Mouse (Mus musculus): Measurements from ENCODE around the gene Gtpbp1.

The Gtpbp1 gene

GRCm38 (mm10) chr15:79685141-79685641 lies 5.5 kb upstream of the Gtpbp1 start:
- DNase-seq (ENCODE audit: low read depth, low spot score): peak; percentile 63

- DNase-seq (ENCODE audit: low read depth, low spot score): peak; percentile 44
These were observed 4.4 kb upstream of the Gtpbp1 start for GRCm38 (mm10) chr15:79686046-79686869.

GRCm38 (mm10) chr15:79687175-79687574 lies 3.5 kb upstream of the Gtpbp1 start:
- DNase-seq (ENCODE audit: low read depth, low spot score): no peak

GRCm38 (mm10) chr15:79687646-79688267 lies 2.9 kb upstream of the Gtpbp1 start, which contains the start of gene Josd1:
TSS of gene Josd1 (minus strand) at chr15:79687919.
- peak; percentile 99 for DNase-seq (ENCODE audit: low read depth, low spot score)

GRCm38 (mm10) chr15:79688268-79688956 lies 2.2 kb upstream of the Gtpbp1 start:
- no peak for DNase-seq (ENCODE audit: low read depth, low spot score)

GRCm38 (mm10) chr15:79689662-79690425 lies 801 bp upstream of the Gtpbp1 start:
- no peak for DNase-seq (ENCODE audit: low read depth, low spot score)

DNA sequence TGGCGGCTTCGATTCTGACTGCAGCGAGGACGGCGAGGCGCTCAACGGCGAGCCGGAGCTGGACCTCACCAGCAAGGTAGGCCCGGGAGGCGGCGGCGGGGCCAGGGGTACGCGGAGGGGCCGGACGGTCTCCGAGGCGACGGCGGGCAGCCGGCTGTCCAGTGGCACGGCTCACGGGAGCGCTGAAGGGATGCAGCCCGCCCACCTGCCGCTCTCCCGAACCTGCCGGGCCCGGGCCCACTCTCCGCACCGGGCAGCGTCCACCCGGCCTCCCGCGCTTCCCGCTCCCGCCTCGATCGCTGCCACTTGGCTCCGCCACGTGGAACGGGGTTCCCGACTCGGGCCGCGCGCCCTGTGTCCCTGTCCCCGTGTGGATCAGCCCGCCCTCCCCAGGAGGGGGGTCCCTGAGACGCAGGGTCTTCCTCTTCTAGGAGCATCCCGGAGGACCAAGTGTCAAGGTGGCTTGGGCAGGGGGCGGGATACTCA lies 421 bp downstream of the Gtpbp1 start:
- no peak for DNase-seq (ENCODE audit: low read depth, low spot score)

DNA sequence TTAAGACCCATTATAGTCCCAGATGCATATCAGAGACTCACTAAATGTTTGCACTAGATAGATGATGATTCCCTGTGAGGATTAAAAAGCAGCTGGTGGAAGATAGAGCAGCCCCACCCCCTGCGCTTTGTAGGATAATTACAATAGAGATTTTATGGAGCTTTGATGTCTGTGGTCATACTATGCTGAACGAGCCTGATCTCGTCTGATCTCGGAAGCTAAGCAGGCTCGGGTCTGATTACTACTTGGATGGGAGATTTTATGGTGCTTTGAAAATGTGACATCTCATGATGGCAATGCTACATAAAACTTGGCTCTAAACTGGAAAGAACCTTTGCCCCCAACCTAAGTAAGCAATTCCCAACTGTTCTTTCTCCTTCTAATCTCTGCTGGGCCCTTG lies 1.7 kb downstream of the Gtpbp1 start:
- no peak for DNase-seq (ENCODE audit: low read depth, low spot score)

GRCm38 (mm10) chr15:79693740-79694139 lies 3.1 kb downstream of the Gtpbp1 start:
- no peak for DNase-seq (ENCODE audit: low read depth, low spot score)

GRCm38 (mm10) chr15:79694512-79694911 lies 3.9 kb downstream of the Gtpbp1 start:
- no peak for DNase-seq (ENCODE audit: low read depth, low spot score)

GRCm38 (mm10) chr15:79695516-79695915 lies 4.9 kb downstream of the Gtpbp1 start:
- no peak for DNase-seq (ENCODE audit: low read depth, low spot score)

DNA sequence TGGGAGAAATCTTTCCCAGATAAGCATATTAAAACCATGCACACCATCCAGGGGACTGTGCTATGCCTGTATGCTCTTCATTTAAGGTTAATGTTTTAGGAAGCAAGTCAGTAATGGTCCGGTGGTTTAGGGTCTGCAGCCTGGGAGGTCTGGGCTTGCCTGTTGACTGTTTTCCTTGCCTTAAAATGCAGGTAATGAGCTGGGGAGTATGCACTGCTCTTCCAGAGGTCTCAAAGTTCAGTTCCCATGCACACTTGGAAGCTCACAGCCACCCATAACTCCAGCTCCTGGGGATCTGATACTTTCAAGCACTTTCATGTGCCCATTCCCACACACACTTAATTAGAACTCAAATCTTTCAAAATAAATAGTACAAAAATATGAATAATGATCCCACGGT lies 5.9 kb downstream of the Gtpbp1 start:
- no peak for DNase-seq (ENCODE audit: low read depth, low spot score)

GRCm38 (mm10) chr15:79697011-79697410 lies 6.4 kb downstream of the Gtpbp1 start:
- DNase-seq (ENCODE audit: low read depth, low spot score): no peak

- DNase-seq (ENCODE audit: low read depth, low spot score): no peak
These were observed 7.0 kb downstream of the Gtpbp1 start for GRCm38 (mm10) chr15:79697558-79698187.

DNA sequence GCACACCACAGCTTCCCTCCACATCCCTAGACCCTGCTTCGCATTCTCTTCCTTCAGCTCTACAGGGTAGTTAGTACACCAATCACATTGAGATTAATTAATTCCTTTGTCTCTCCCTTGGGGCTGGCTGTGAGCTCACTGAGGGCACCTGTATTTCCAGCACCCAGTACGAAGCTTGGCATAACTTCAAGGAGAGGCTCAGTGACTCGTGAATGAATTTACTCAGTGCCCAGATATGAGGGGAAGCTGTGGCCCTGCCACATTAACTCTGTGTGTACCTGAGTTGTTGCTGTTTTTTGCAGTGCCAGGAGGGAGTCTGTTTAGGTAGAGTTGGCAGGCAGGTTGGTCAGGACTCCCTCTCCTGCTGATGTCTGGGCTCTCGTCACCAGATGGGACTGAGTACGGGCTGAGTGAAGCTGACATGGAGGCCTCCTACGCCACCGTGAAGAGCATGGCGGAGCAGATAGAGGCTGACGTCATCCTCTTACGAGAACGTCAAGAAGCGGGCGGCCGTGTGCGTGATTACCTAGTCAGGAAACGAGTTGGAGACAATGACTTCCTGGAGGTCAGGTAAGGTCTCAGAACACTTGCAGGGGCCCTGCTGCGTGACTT lies 16.1 kb downstream of the Gtpbp1 start:
- no peak for DNase-seq (ENCODE audit: low read depth, low spot score)

DNA sequence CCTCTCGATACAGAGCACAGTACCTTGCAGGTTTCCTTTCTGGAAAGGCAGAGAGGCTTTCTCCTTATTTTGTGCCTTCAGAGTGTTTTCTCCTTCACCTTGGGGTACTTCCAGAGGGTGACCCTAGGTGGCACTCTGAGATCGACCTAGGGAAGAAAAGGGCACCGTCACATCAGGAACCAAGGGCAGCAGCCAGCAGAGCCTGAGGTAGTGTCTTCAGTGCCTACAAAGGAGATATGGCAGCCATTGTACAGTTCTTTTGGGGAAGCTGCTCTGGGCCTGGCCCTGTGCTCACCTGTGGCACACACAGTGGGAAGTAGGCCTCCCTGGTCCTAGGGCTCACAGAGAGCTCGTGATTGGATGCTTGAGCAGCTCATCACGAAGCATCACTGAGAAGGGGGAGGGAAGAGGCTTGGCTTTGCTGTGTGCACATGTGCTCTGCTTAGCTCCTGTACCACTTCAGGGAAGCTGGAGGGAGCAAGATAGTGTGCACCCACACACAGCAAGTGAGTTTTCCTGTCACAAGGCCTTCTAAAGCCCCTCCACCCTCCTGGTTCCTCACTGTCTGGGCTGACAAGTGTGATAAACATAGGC lies 17.7 kb downstream of the Gtpbp1 start:
- DNase-seq (ENCODE audit: low read depth, low spot score): peak; percentile 18

GRCm38 (mm10) chr15:79715646-79716045 lies 25.0 kb downstream of the Gtpbp1 start:
- no peak for DNase-seq (ENCODE audit: low read depth, low spot score)

GRCm38 (mm10) chr15:79716710-79717109 lies 26.1 kb downstream of the Gtpbp1 start:
- no peak for DNase-seq (ENCODE audit: low read depth, low spot score)

DNA sequence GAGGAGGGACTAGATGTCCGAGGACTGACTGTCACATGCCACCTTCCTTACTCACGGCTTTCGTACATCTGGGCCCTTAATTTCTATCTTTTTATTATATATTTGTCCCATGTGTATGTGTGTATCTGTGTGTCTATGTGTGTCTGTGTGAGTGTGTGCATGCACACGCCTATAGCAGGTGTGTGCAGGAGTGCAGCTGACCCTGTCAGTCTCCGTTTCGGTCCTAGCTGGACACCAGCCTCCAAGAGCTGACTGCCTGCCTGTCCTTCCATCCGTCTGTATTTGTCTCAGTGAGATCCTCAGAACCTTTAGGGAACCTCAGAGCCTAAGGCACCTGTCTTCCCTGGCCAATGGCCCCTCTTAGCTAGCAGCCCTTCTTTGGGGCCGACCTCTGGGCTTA lies 29.6 kb downstream of the Gtpbp1 start:
- DNase-seq (ENCODE audit: low read depth, low spot score): no peak

GRCm38 (mm10) chr15:79720796-79721195 lies 30.2 kb downstream of the Gtpbp1 start:
- DNase-seq (ENCODE audit: low read depth, low spot score): no peak

Measured in A20 (cell line).